Mouse (Mus musculus): ENCODE data around the gene Fcgr3. TPM values are rescaled to one million over a fixed set of nuclear protein-coding genes. Genes with fewer than 3 reads are reported as not detected.
A peak's percentile ranks its signal among the peaks of the same experiment; 100 is the strongest.

Fcgr3 gene
- polyA plus RNA-seq, 2 experiments, result 14.6 to 24.6 TPM

DNA sequence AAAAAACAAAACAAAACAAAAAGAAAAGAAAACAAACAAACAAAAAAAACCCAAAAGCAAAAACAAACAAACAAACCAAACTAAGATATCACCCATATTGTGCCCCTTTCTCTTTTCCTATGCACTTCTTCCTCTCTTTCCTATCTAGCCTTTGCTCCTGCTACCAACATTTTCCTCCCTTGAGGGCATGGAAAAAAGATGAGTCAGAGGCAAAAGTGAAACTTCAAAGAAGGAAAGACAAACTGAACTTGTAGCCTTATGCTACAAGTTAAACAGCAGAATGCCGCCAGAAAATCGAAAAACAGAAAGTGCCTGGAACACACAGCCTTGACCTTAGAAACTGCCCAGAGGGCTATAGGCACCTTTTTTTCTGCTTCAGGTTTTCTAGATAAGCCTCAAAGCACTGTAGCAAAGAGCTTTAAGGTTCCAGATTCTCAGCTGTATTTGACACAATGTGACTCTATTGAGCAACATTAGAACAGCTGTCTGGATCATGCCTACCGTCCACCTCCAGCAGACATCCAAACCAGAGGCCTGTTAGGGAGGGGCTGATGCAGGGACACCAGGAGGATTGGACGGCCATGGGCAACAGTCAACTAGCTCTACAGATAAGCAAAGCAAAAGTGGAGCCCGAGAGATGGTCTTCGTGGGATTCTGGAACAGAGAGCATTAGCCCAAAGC lies 47.9 kb downstream of the Fcgr3 start:
- Histone ChIP-seq H3K9me3 (ENCODE audit: control insufficient read depth, low read length) (no peaks in the 10 kb centered on the region), H3K4me2 (ENCODE audit: low read depth) (no peak overlapping the region), H3K36me3 (replicated peaks; ENCODE audit: control insufficient read depth, insufficient read depth, low read depth) (no peaks in the 10 kb centered on the region), H3K4me1 (replicated peaks; ENCODE audit: control insufficient read depth in 2 of 2, insufficient read depth in 2 of 2, low read length in 1 of 2) (peaks cover 2 to 8% of the 10 kb centered on the region in 2 experiments; a peak in 1 of 4 replicates), H3K27ac (no peak overlapping the region), H3K4me3 (ENCODE audit: insufficient read depth in 1 of 2, low read depth in 2 of 2, low read length in 2 of 2) (no peak overlapping the region), H3K27me3 (ENCODE audit: control insufficient read depth, insufficient read depth, low read length) (no peaks in the 10 kb centered on the region), H3K9ac (replicated peaks) (no peak overlapping the region)
- WGBS (ENCODE audit: insufficient replicate concordance), result 48% methylated on average over 6 of the region's 6 CpGs
- TF ChIP-seq CTCF (IDR thresholded peaks at IDR 0.05; ENCODE audit: low read depth), result no peak
- TF ChIP-seq EP300 (IDR thresholded peaks at IDR 0.05; ENCODE audit: low read depth), result no peak
- no peak for ATAC-seq (ENCODE audit: insufficient read depth)
- DNase-seq (ENCODE audit: low read depth in 3 of 3, low spot score in 3 of 3), result no peak

DNA sequence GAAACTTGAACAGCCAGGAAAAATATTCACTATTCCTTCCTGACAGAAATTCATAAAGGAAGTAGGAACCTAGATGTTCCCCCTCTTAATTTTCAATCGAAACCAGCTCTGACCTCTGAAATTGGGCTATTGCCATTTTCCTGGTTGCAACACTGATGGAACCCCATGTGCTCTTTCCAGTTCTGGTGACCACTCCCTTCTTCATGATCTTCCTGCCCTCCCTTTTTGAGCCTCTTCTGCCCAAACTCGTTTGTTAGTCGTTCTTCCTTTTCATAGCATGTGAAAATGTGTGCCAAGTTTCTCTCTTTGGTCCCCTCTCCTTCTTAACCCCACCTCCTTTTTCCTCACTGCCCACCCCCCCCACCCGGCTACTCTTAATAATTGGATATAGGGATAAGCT lies 53.0 kb downstream of the Fcgr3 start:
- Histone ChIP-seq H3K27ac (no peak overlapping the region), H3K4me1 (replicated peaks; ENCODE audit: control insufficient read depth in 2 of 2, insufficient read depth in 2 of 2, low read length in 1 of 2) (peaks cover 0 to under 1% of the 10 kb centered on the region in 2 experiments; a peak in 1 of 4 replicates), H3K4me3 (ENCODE audit: insufficient read depth in 1 of 2, low read depth in 2 of 2, low read length in 2 of 2) (no peak overlapping the region), H3K27me3 (ENCODE audit: control insufficient read depth, insufficient read depth, low read length) (no peaks in the 10 kb centered on the region), H3K9ac (replicated peaks) (no peak overlapping the region), H3K4me2 (ENCODE audit: low read depth) (no peak overlapping the region), H3K9me3 (ENCODE audit: control insufficient read depth, low read length) (no peaks in the 10 kb centered on the region; the same call in 1 of the 2 replicates), H3K36me3 (replicated peaks; ENCODE audit: control insufficient read depth, insufficient read depth, low read depth) (no peaks in the 10 kb centered on the region)
- TF ChIP-seq EP300 (IDR thresholded peaks at IDR 0.05; ENCODE audit: low read depth), result no peak
- TF ChIP-seq CTCF (IDR thresholded peaks at IDR 0.05; ENCODE audit: low read depth), result no peak
- WGBS (ENCODE audit: insufficient replicate concordance), result 60% methylated on average over 4 of the region's 4 CpGs
- no peak for ATAC-seq (ENCODE audit: insufficient read depth)
- no peak for DNase-seq (ENCODE audit: low read depth in 3 of 3, low spot score in 3 of 3)

DNA sequence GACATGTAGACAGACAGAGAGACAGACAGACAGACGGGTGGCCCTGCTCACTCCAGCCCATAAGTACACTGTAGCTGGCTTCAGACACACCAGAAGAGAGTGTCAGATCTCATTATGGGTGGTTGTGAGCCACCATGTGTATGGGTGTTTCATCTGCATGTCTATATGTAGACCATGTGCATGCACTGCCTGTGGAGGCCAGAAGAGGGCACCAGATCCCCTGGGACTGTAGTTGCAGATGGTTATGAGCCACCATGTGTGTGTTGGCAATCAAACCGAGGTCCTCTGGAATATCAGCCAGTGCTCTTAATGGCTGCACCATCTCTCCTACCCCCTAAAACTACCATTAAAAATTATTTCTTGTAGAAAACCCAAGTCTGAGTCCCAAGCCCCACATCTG lies 57.8 kb downstream of the Fcgr3 start:
- H3K27ac ChIP-seq, result no peak overlapping the region
- H3K9ac ChIP-seq (replicated peaks), result no peak overlapping the region
- no peak overlapping the region for H3K4me2 ChIP-seq (ENCODE audit: low read depth)
- H3K27me3 ChIP-seq (ENCODE audit: control insufficient read depth, insufficient read depth, low read length), result no peaks in the 10 kb centered on the region
- no peak for ATAC-seq (ENCODE audit: insufficient read depth)
- 74% methylated on average over 2 of the region's 2 CpGs for WGBS (ENCODE audit: insufficient replicate concordance)
- no peak for DNase-seq (ENCODE audit: low read depth in 3 of 3, low spot score in 3 of 3)
- TF ChIP-seq EP300 (IDR thresholded peaks at IDR 0.05; ENCODE audit: low read depth), result no peak
- peak; percentile 77 for TF ChIP-seq CTCF (IDR thresholded peaks at IDR 0.05; ENCODE audit: low read depth)
- no peak overlapping the region for H3K4me3 ChIP-seq (ENCODE audit: insufficient read depth in 1 of 2, low read depth in 2 of 2, low read length in 2 of 2)
- no peaks in the 10 kb centered on the region for H3K4me1 ChIP-seq (replicated peaks; ENCODE audit: control insufficient read depth in 2 of 2, insufficient read depth in 2 of 2, low read length in 1 of 2)
- no peaks in the 10 kb centered on the region; the same call in 1 of the 2 replicates for H3K9me3 ChIP-seq (ENCODE audit: control insufficient read depth, low read length)
- H3K36me3 ChIP-seq (replicated peaks; ENCODE audit: control insufficient read depth, insufficient read depth, low read depth), result no peaks in the 10 kb centered on the region

DNA sequence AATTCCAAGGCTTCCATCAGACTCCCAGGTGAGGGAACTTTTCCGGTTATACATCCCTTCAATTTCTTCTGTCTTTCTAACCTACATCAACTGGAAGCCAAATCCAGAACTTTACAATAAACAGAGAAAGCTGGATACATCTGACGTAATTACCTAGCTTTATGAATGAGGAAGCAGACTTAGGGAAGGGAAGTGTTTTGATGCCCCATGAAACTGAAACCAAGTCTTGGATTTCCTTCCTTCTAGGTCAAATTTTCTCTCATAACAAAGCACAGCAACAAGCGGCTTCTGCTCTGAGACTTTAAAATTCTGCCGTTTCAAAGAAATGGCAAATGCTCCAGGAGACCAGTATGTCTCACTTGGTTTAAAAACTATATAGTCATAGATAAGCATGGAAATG lies 58.4 kb downstream of the Fcgr3 start:
- H3K27me3 ChIP-seq (ENCODE audit: control insufficient read depth, insufficient read depth, low read length), result no peaks in the 10 kb centered on the region
- DNase-seq (ENCODE audit: low read depth in 3 of 3, low spot score in 3 of 3) (no peak), ATAC-seq (ENCODE audit: insufficient read depth) (no peak)
- no peak overlapping the region for H3K4me2 ChIP-seq (ENCODE audit: low read depth)
- TF ChIP-seq EP300 (IDR thresholded peaks at IDR 0.05; ENCODE audit: low read depth) (no peak), CTCF (IDR thresholded peaks at IDR 0.05; ENCODE audit: low read depth) (no peak)
- no peaks in the 10 kb centered on the region; the same call in 1 of the 2 replicates for H3K9me3 ChIP-seq (ENCODE audit: control insufficient read depth, low read length)
- no peak overlapping the region for H3K4me3 ChIP-seq (ENCODE audit: insufficient read depth in 1 of 2, low read depth in 2 of 2, low read length in 2 of 2)
- H3K36me3 ChIP-seq (replicated peaks; ENCODE audit: control insufficient read depth, insufficient read depth, low read depth), result no peaks in the 10 kb centered on the region
- H3K9ac ChIP-seq (replicated peaks), result no peak overlapping the region
- no peaks in the 10 kb centered on the region for H3K4me1 ChIP-seq (replicated peaks; ENCODE audit: control insufficient read depth in 2 of 2, insufficient read depth in 2 of 2, low read length in 1 of 2)
- no peak overlapping the region for H3K27ac ChIP-seq
- 47% methylated on average over 4 of the region's 4 CpGs for WGBS (ENCODE audit: insufficient replicate concordance)

DNA sequence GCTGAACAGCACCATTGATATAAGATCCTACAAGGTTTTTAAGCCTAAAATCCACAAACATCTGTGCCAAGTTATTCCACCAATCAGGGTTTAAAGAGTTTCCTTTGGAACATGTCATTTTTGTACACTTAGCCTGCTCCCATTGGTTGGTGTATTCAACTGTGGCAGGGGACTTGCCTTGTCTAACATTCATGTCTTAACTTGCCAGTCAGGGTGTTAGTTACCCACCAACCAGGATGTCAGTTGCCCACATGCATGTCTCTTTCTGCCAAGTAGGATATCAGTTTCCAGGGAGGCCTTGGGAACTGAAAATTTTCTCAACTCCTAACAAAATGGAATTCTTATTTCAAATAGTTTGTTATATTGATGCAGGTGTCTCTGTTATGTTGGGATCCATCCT lies 59.1 kb downstream of the Fcgr3 start:
- TF ChIP-seq EP300 (IDR thresholded peaks at IDR 0.05; ENCODE audit: low read depth) (no peak), CTCF (IDR thresholded peaks at IDR 0.05; ENCODE audit: low read depth) (no peak)
- Histone ChIP-seq H3K9ac (replicated peaks) (no peak overlapping the region), H3K4me3 (ENCODE audit: insufficient read depth in 1 of 2, low read depth in 2 of 2, low read length in 2 of 2) (no peak overlapping the region), H3K4me1 (replicated peaks; ENCODE audit: control insufficient read depth in 2 of 2, insufficient read depth in 2 of 2, low read length in 1 of 2) (no peaks in the 10 kb centered on the region), H3K27ac (no peak overlapping the region), H3K27me3 (ENCODE audit: control insufficient read depth, insufficient read depth, low read length) (no peaks in the 10 kb centered on the region), H3K4me2 (ENCODE audit: low read depth) (no peak overlapping the region), H3K36me3 (replicated peaks; ENCODE audit: control insufficient read depth, insufficient read depth, low read depth) (no peaks in the 10 kb centered on the region), H3K9me3 (ENCODE audit: control insufficient read depth, low read length) (no peaks in the 10 kb centered on the region; the same call in 1 of the 2 replicates)
- DNase-seq (ENCODE audit: low read depth in 3 of 3, low spot score in 3 of 3) (no peak), ATAC-seq (ENCODE audit: insufficient read depth) (no peak)
